Mouse (Mus musculus): ENCODE data around the gene Cd2. TPM values are rescaled to one million over a fixed set of nuclear protein-coding genes. Genes with fewer than 3 reads are reported as not detected.

Cd2 gene
- total RNA-seq, 2 experiments from 2014 or later = 1.3 to 1.4 TPM

- intact Hi-C loops (cut with DNase I) = loop anchor here (1.0 to 5.0 kb wide), 3 partner anchors 132 to 377 kb away; no protein-coding TSS in a partner anchor
- DNase-seq = peak; percentile 69 to 71
These were observed 7.0 kb upstream of the Cd2 start for GRCm38 (mm10) chr3:101294487-101295365.

GRCm38 (mm10) chr3:101293571-101294135 lies 5.9 kb upstream of the Cd2 start:
- intact Hi-C loops (cut with DNase I) = no loop called here
- no peak for DNase-seq

- intact Hi-C loops (cut with DNase I) = no loop called here
- no peak for DNase-seq
These were observed 4.9 kb upstream of the Cd2 start for GRCm38 (mm10) chr3:101292611-101293010.

GRCm38 (mm10) chr3:101290587-101291520 lies 3.1 kb upstream of the Cd2 start:
- no peak for DNase-seq
- intact Hi-C loops (cut with DNase I) = no loop called here

- intact Hi-C loops (cut with DNase I) = no loop called here
- no peak for DNase-seq
These were observed 2.3 kb upstream of the Cd2 start for GRCm38 (mm10) chr3:101290036-101290435.

GRCm38 (mm10) chr3:101289406-101289805 lies 1.7 kb upstream of the Cd2 start:
- DNase-seq = no peak
- intact Hi-C loops (cut with DNase I) = no loop called here

- intact Hi-C loops (cut with DNase I) = no loop called here
- DNase-seq = no peak
These were observed 1.1 kb downstream of the Cd2 start for GRCm38 (mm10) chr3:101286336-101287325.

GRCm38 (mm10) chr3:101285851-101286250 lies 1.9 kb downstream of the Cd2 start:
- no peak for DNase-seq
- intact Hi-C loops (cut with DNase I) = no loop called here

GRCm38 (mm10) chr3:101285021-101285615 lies 2.6 kb downstream of the Cd2 start:
- intact Hi-C loops (cut with DNase I) = no loop called here

GRCm38 (mm10) chr3:101283869-101284706 lies 3.7 kb downstream of the Cd2 start:
- intact Hi-C loops (cut with DNase I) = no loop called here
- DNase-seq = no peak

More at GRCm38 (mm10) chr3:101285021-101285615, 2.6 kb downstream of the Cd2 start:
- no peak for DNase-seq

- intact Hi-C loops (cut with DNase I) = no loop called here
- no peak for DNase-seq
These were observed 4.3 kb downstream of the Cd2 start for GRCm38 (mm10) chr3:101283441-101283840.

GRCm38 (mm10) chr3:101282556-101283180 lies 5.1 kb downstream of the Cd2 start:
- intact Hi-C loops (cut with DNase I) = no loop called here
- no peak for DNase-seq

GRCm38 (mm10) chr3:101281841-101282240 lies 5.9 kb downstream of the Cd2 start:
- intact Hi-C loops (cut with DNase I) = no loop called here
- DNase-seq = no peak

- intact Hi-C loops (cut with DNase I) = no loop called here
- DNase-seq = peak; percentile 86 to 87
These were observed 7.1 kb downstream of the Cd2 start for GRCm38 (mm10) chr3:101280348-101281311.

GRCm38 (mm10) chr3:101279561-101279960 lies 8.2 kb downstream of the Cd2 start:
- DNase-seq = no peak
- intact Hi-C loops (cut with DNase I) = no loop called here

GRCm38 (mm10) chr3:101278396-101278795 lies 9.3 kb downstream of the Cd2 start:
- no peak for DNase-seq
- intact Hi-C loops (cut with DNase I) = no loop called here

- intact Hi-C loops (cut with DNase I) = no loop called here
- no peak for DNase-seq
These were observed 9.9 kb downstream of the Cd2 start for GRCm38 (mm10) chr3:101277830-101278229.
